Mouse (Mus musculus): Measurements from ENCODE around the gene Sox2.

Sox2 gene

GRCm38 (mm10) chr3:34654781-34655180 is 4.6 kb downstream of the Sox2 start:
- in situ Hi-C loops (cut with MboI; ENCODE audit: low pct_unique_long_range_greater_than_20kb in 1 of 2, low sequenced_read_pairs in 2 of 2, unreplicated experiment in 1 of 2): loop anchor here (5.0 kb wide), 2 partner anchors 93 to 108 kb away; no protein-coding TSS in a partner anchor

- in situ Hi-C loops (cut with MboI; ENCODE audit: low pct_unique_long_range_greater_than_20kb in 1 of 2, low sequenced_read_pairs in 2 of 2, unreplicated experiment in 1 of 2): no loop called here
Observed at GRCm38 (mm10) chr3:34655311-34656075, 5.3 kb downstream of the Sox2 start.

GRCm38 (mm10) chr3:34656153-34656552 is 5.9 kb downstream of the Sox2 start:
- in situ Hi-C loops (cut with MboI; ENCODE audit: low pct_unique_long_range_greater_than_20kb in 1 of 2, low sequenced_read_pairs in 2 of 2, unreplicated experiment in 1 of 2): no loop called here

- in situ Hi-C loops (cut with MboI; ENCODE audit: low pct_unique_long_range_greater_than_20kb in 1 of 2, low sequenced_read_pairs in 2 of 2, unreplicated experiment in 1 of 2): no loop called here
Observed at GRCm38 (mm10) chr3:34656813-34657700, 6.9 kb downstream of the Sox2 start.

GRCm38 (mm10) chr3:34657701-34658090 is 7.5 kb downstream of the Sox2 start:
- in situ Hi-C loops (cut with MboI; ENCODE audit: low pct_unique_long_range_greater_than_20kb in 1 of 2, low sequenced_read_pairs in 2 of 2, unreplicated experiment in 1 of 2): no loop called here

- in situ Hi-C loops (cut with MboI; ENCODE audit: low pct_unique_long_range_greater_than_20kb in 1 of 2, low sequenced_read_pairs in 2 of 2, unreplicated experiment in 1 of 2): no loop called here
Observed at GRCm38 (mm10) chr3:34658241-34658965, 8.2 kb downstream of the Sox2 start.

- in situ Hi-C loops (cut with MboI; ENCODE audit: low pct_unique_long_range_greater_than_20kb in 1 of 2, low sequenced_read_pairs in 2 of 2, unreplicated experiment in 1 of 2): no loop called here
Observed at GRCm38 (mm10) chr3:34658966-34659535, 8.8 kb downstream of the Sox2 start.

GRCm38 (mm10) chr3:34659861-34660260 is 9.7 kb downstream of the Sox2 start:
- in situ Hi-C loops (cut with MboI; ENCODE audit: low pct_unique_long_range_greater_than_20kb in 1 of 2, low sequenced_read_pairs in 2 of 2, unreplicated experiment in 1 of 2): no loop called here

- in situ Hi-C loops (cut with MboI; ENCODE audit: low pct_unique_long_range_greater_than_20kb in 1 of 2, low sequenced_read_pairs in 2 of 2, unreplicated experiment in 1 of 2): no loop called here
Observed at GRCm38 (mm10) chr3:34660542-34661290, 10.5 kb downstream of the Sox2 start.

GRCm38 (mm10) chr3:34661341-34662007 is 11.3 kb downstream of the Sox2 start:
- in situ Hi-C loops (cut with MboI; ENCODE audit: low pct_unique_long_range_greater_than_20kb in 1 of 2, low sequenced_read_pairs in 2 of 2, unreplicated experiment in 1 of 2): no loop called here

GRCm38 (mm10) chr3:34662008-34662711 is 12.0 kb downstream of the Sox2 start:
- in situ Hi-C loops (cut with MboI; ENCODE audit: low pct_unique_long_range_greater_than_20kb in 1 of 2, low sequenced_read_pairs in 2 of 2, unreplicated experiment in 1 of 2): no loop called here

- in situ Hi-C loops (cut with MboI; ENCODE audit: low pct_unique_long_range_greater_than_20kb in 1 of 2, low sequenced_read_pairs in 2 of 2, unreplicated experiment in 1 of 2): no loop called here
Observed at GRCm38 (mm10) chr3:34662712-34663655, 12.8 kb downstream of the Sox2 start.

- in situ Hi-C loops (cut with MboI; ENCODE audit: low pct_unique_long_range_greater_than_20kb in 1 of 2, low sequenced_read_pairs in 2 of 2, unreplicated experiment in 1 of 2): no loop called here
Observed at GRCm38 (mm10) chr3:34663701-34664635, 13.8 kb downstream of the Sox2 start.

- in situ Hi-C loops (cut with MboI; ENCODE audit: low pct_unique_long_range_greater_than_20kb in 1 of 2, low sequenced_read_pairs in 2 of 2, unreplicated experiment in 1 of 2): no loop called here
Observed at GRCm38 (mm10) chr3:34664636-34665531, 14.7 kb downstream of the Sox2 start.
